Mouse (Mus musculus) midbrain, embryonic 13.5 days (tissue): ENCODE results near the gene Vmn1r178. TPM values are rescaled to one million over a fixed set of nuclear protein-coding genes. Genes with fewer than 3 reads are reported as not detected.
"Not testable (repeated sequence)": the region's sequence is repeated elsewhere in the genome, so short reads cannot be mapped to it uniquely, and the experiment has no call there.

Experiments
- ATAC-seq: fragments of 200-750 bp; cut with Nextera tagmentation; 2 replicates; pipeline ENCODE4 v1.8.0; 2017; ENCODE audit warnings: mild to moderate bottlenecking, moderate TSS enrichment, moderate library complexity
- H3K27ac ChIP-seq: fragments of 300-500 bp; sonication (generic); 2 replicates; pipeline ENCODE4 v1.5.1; 2015; ENCODE audit warnings: inconsistent platforms, mild to moderate bottlenecking, moderate library complexity
- H3K27me3 ChIP-seq: fragments of 300-500 bp; sonication (generic); 2 replicates; pipeline ENCODE4 v1.6.1; 2015; ENCODE audit warnings: mild to moderate bottlenecking, inconsistent platforms
- H3K36me3 ChIP-seq: fragments of 300-500 bp; sonication (generic); 2 replicates; pipeline ENCODE4 v1.6.1; 2015; ENCODE audit warnings: mild to moderate bottlenecking, inconsistent platforms
- H3K4me1 ChIP-seq: fragments of 300-500 bp; sonication (generic); replicated peaks from 2 replicates; pipeline ENCODE4 v1.6.1; 2015; ENCODE audit warnings: inconsistent platforms
- H3K4me2 ChIP-seq: fragments of 300-500 bp; sonication (generic); replicated peaks from 2 replicates; pipeline ENCODE4 v1.6.1; 2015; ENCODE audit warnings: moderate library complexity, mild to moderate bottlenecking, inconsistent platforms
- H3K4me3 ChIP-seq: fragments of 300-500 bp; sonication (generic); replicated peaks from 2 replicates; pipeline ENCODE4 v1.5.1; 2015; ENCODE audit warnings: mild to moderate bottlenecking, inconsistent platforms
- H3K9ac ChIP-seq: fragments of 300-500 bp; sonication (generic); replicated peaks from 2 replicates; pipeline ENCODE4 v1.6.1; 2015; ENCODE audit warnings: mild to moderate bottlenecking, inconsistent platforms
- H3K9me3 ChIP-seq: fragments of 300-500 bp; sonication (generic); 2 replicates; pipeline ENCODE4 v1.6.1; 2016; ENCODE audit warnings: mild to moderate bottlenecking, inconsistent platforms
- whole genome bisulfite sequencing: fragments of 180-500 bp; shearing (Covaris S2); methylation state at CpG from one replicate; pipeline ENCODE4 v1.1.7; 2015; 5-methylcytosine and 5-hydroxymethylcytosine counted together
- polyA plus RNA-seq: library from polyadenylated mRNA; unstranded; fragments of >200 nt; fragmentation: Nextera tagmentation; extraction: Ambion mirVana; gene quantifications from 2 replicates; pipeline ENCODE4 v1.2.1, GENCODE M21; 2015

Gene Vmn1r178
- polyA plus RNA-seq = not detected in 2 replicates

GRCm38 (mm10) chr7:23891709-23892108, at the start of gene Vmn1r178:
Gene Vmn1r178 (plus strand): TSS chr7:23892009.
- H3K4me2 ChIP-seq = no peak within 1 kb of the TSS
- no peak for ATAC-seq
- H3K36me3 ChIP-seq = no peaks in the 10 kb centered on the region
- H3K9ac ChIP-seq = no peak within 1 kb of the TSS
- no peaks in the 10 kb centered on the region for H3K27me3 ChIP-seq
- no peak within 1 kb of the TSS for H3K27ac ChIP-seq
- peaks cover 22% of the 10 kb centered on the region for H3K9me3 ChIP-seq
- no peak within 1 kb of the TSS for H3K4me3 ChIP-seq
- no peaks in the 10 kb centered on the region for H3K4me1 ChIP-seq
- WGBS = 84% methylated on average over 1 of the region's 1 CpGs

GRCm38 (mm10) chr7:23866349-23866748, 25.5 kb upstream of the Vmn1r178 start, which contains the start of gene Vmn1r177:
Gene Vmn1r177 (minus strand): TSS chr7:23866449.
- not testable (repeated sequence) for H3K9me3 ChIP-seq, H3K4me3 ChIP-seq, H3K36me3 ChIP-seq, H3K27me3 ChIP-seq, ATAC-seq, H3K4me1 ChIP-seq, H3K4me2 ChIP-seq, H3K9ac ChIP-seq, H3K27ac ChIP-seq
- WGBS = 0% methylated on average over 1 of the region's 1 CpGs

DNA sequence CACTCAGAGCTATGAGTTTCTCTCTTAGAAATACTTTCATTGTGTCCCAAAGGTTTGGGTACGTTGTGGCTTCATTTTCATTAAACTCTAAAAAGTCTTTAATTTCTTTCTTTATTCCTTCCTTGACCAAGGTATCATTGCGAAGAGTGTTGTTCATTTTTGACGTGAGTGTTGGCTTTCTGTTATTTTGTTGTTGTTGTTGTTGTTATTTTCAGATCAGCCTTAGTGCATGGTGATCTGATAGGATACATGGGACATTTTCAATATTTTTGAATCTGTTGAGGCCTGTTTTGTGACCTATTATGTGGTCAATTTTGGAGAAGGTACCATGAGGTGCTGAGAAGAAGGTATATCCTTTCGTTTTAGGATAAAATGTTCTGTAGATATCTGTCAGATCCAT, 14.9 kb upstream of the Vmn1r178 start:
- H3K4me3 ChIP-seq, H3K9ac ChIP-seq, H3K4me2 ChIP-seq, H3K27ac ChIP-seq, ATAC-seq, H3K4me1 ChIP-seq, H3K36me3 ChIP-seq, H3K9me3 ChIP-seq, H3K27me3 ChIP-seq: not testable (repeated sequence)
- WGBS = 76% methylated on average over 4 of the region's 4 CpGs

DNA sequence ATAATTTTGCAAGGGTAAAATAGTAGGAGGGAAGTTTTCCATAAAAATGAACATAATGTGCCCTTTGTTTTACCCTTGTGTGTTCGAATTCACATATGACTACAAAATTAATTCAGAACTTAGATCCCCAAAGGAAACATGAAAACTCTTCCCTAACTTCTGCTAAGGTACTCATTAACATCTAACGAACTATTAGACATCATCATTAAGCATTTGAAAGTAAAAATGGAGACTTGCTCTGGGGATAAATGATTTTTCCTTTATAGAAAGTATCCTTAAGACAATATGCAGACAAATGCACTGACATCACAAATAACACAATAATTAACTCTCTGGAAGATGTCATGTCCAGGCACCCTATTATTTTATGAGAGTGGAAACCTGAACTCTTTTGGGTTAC, 34.9 kb downstream of the Vmn1r178 start, which contains the start of gene Vmn1r179:
Gene Vmn1r179 (plus strand): TSS at position 301 of the 400 bp plus-strand sequence.
- no peaks in the 10 kb centered on the region for H3K36me3 ChIP-seq
- WGBS = 51% methylated on average over 2 of the region's 2 CpGs
- H3K9me3 ChIP-seq = peaks cover 17% of the 10 kb centered on the region
- H3K4me3 ChIP-seq = no peak within 1 kb of the TSS
- H3K27me3 ChIP-seq = no peaks in the 10 kb centered on the region
- no peak for ATAC-seq
- H3K4me2 ChIP-seq = no peak within 1 kb of the TSS
- H3K9ac ChIP-seq = no peak within 1 kb of the TSS
- H3K4me1 ChIP-seq = no peaks in the 10 kb centered on the region
- H3K27ac ChIP-seq = no peak within 1 kb of the TSS

Other genes with a start within 250 kb of the Vmn1r178 start
- not detected in 2 replicates for gene Vmn1r172, start 233.7 kb upstream of the Vmn1r178 start, polyA plus RNA-seq
- not detected in 2 replicates for gene Vmn1r173, start 191.3 kb upstream of the Vmn1r178 start, polyA plus RNA-seq
- not detected in 2 replicates for gene Vmn1r174, start 139.7 kb upstream of the Vmn1r178 start, polyA plus RNA-seq
- not detected in 2 replicates for gene Vmn1r175, start 81.4 kb upstream of the Vmn1r178 start, polyA plus RNA-seq
- not detected in 2 replicates for gene Vmn1r176, start 54.6 kb upstream of the Vmn1r178 start, polyA plus RNA-seq
- not detected in 2 replicates for gene Vmn1r177, start 25.6 kb upstream of the Vmn1r178 start, polyA plus RNA-seq
- gene Vmn1r179, start 35.0 kb downstream of the Vmn1r178 start, polyA plus RNA-seq = not detected in 2 replicates
- gene Vmn1r180, start 58.6 kb downstream of the Vmn1r178 start, polyA plus RNA-seq = not detected in 2 replicates
- gene Vmn1r181, start 82.6 kb downstream of the Vmn1r178 start, polyA plus RNA-seq = not detected in 2 replicates
- not detected in 2 replicates for gene V1rd19, start 109.7 kb downstream of the Vmn1r178 start, polyA plus RNA-seq
- gene Vmn1r183, start 161.2 kb downstream of the Vmn1r178 start, polyA plus RNA-seq = not detected in 2 replicates
- 33.6 and 35.2 TPM in 2 replicates for gene Zfp180, start 189.9 kb downstream of the Vmn1r178 start, polyA plus RNA-seq
- 9.7 and 11.3 TPM in 2 replicates for gene Zfp112, start 220.3 kb downstream of the Vmn1r178 start, polyA plus RNA-seq
- gene Zfp235, start 242.2 kb downstream of the Vmn1r178 start, polyA plus RNA-seq = 20.6 and 21.4 TPM in 2 replicates